Mouse (Mus musculus) regulatory T cell (primary cell): ENCODE results near the gene Nos2.

Source experiments
- in situ Hi-C: fragments of 300-600 bp; cut with MboI, MseI; formaldehyde crosslinking; loops from one replicate; pipeline ENCODE4 v1.15.1; 2025; ENCODE audit warnings: high pct_unique_total_duplicates

Gene Nos2

DNA sequence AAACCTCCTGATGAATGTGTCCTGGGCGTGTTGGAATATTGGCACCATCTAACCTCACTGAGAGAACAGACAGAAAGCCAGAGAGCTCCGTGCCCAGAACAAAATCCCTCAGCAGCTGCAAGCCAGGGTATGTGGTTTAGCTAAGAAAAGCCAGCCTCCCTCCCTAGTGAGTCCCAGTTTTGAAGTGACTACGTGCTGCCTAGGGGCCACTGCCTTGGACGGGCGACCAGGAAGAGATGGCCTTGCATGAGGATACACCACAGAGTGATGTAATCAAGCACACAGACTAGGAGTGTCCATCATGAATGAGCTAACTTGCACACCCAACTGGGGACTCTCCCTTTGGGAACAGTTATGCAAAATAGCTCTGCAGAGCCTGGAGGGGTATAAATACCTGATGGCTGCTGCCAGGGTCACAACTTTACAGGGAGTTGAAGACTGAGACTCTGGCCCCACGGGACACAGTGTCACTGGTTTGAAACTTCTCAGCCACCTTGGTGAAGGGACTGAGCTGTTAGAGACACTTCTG, at the start of gene Nos2:
Nos2 (plus strand) TSS at position 377 of the 529 bp plus-strand sequence.
- in situ Hi-C loops: no loop called here

DNA sequence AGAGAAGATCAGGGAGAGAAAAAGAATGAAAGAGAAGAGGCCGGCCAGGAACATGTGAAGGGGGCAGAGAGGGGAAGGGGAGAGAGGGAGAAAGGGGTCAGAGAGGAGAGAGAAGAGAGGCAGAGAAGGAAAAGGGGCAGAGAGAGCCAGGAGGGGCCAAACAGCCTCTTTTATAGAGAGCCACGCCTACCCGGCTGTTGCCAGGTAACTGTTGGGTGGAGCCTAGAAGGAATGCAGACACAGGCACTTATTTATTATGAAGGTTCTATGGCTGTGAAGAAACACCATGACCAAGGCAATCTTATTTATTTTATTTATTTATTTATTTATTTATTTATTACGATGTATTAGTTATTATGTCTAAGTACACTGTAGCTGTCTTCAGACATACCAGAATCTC, 49.7 kb upstream of the Nos2 start:
- in situ Hi-C loops: no loop called here

DNA sequence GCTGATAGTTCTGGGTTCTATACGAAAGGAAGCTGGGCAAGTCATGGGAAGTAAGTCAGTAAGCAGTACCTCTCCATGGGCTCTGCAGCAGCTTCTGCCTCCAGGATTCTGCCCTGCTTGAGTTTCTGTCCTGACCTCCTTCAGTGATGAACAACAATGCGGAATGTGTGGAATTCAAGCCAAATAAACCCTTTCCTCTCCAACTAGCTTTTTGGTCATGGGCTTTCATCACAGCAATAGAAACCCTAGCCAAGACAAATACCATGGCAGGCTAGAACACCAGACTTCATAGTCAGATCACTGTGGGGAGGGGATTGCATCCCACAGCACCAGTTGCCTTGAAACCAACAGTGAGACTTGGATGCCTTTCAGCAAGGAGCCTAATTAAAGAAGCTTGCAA, 47.8 kb upstream of the Nos2 start:
- in situ Hi-C loops: no loop called here

DNA sequence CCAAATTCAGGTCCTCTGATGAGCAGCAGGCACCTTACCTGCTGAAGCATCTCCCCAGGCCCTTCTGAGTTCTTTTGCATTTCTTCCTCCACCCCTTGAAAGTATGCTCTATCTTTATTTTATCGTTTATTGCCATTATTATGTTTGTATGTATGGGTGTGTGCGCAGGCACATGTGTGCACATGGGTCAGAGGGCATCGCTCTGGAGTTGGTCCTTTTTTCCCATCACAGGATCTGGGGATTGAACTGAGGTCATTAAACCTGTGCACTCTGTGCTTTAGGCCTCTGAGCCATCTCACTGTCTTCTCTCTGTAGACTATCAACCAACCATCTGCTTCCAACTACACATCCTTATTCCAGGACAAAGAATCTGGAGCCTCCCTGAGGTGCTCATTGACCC, 40.9 kb upstream of the Nos2 start:
- in situ Hi-C loops: no loop called here

DNA sequence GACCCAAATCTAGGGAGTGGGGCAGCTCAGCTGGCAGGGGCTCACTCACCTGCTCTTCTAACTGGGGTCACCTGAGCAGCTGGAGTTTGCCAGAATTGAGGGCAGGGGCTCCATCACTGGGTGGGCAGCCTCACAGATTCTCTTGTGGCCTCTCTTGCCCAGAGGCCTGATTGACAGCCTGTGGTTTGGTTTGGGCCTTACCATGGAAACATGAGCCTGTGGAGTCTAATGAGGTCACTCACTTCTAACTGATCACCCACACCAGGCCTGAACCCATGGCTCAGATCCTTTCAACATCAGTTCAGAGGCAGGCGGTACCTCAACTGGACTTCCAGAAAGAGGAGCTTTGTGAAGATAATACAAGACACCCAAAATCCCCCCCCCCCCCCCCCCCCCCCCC, 33.9 kb upstream of the Nos2 start:
- in situ Hi-C loops: no loop called here

DNA sequence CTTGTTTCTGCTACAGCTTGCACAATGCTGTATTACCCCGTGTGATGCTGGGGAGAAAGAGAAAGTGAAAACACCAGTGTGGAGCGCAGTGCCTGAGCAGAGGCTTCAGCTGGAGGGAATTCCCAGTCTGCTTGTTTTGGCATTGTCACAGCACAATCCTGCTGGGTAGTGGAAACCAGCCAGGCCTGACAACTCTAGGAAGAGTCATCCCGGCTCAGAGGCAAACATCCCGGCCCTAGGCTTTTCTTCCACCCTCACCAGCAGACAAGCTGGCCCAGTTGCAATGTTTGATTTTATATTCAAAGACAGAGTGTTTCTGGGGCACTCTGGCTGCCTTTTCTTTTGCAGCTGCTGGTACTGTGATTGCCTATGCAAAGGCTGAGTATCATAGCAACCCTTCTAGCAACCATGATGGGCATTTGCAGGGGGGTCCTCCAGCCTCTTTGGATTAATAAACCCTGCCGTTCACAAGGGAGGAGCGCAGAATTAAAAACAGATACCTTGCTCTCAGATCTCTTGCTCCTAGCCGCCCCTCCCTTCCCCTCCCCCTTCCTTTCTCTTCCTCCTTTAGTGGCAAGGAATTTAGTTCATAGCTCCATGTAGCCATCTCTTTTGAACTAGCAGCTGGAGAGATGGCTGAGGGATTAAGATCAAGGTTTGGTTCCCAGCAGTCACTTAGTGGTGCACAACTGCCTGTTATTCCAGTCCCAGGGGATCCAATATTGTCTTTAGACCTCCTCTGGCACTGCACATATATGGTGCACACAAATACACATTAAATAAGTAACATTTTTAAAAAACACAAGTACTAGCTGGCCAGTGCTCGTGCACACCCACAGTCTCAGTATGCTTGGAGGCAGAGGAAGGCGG, 33.2 kb upstream of the Nos2 start:
- in situ Hi-C loops: no loop called here

DNA sequence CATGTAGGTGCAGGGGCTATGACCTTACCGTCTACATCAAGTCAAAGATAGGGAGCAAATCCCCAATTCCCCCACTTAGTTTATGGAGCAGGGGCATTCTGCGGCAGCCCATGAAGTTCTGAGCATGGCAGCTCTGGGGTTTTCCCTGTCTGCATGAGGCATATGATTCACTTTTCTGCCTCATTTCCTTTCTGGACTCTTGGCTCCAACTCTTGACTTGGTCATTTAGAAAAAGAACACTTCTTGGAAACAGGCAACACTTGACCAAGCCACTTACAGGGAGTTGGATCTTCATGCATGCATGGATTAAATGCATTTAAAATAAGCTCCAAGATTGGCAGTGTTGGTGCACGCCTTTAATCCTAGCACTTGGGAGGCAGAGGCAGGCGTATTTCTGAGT, 31.4 kb upstream of the Nos2 start:
- in situ Hi-C loops: no loop called here

DNA sequence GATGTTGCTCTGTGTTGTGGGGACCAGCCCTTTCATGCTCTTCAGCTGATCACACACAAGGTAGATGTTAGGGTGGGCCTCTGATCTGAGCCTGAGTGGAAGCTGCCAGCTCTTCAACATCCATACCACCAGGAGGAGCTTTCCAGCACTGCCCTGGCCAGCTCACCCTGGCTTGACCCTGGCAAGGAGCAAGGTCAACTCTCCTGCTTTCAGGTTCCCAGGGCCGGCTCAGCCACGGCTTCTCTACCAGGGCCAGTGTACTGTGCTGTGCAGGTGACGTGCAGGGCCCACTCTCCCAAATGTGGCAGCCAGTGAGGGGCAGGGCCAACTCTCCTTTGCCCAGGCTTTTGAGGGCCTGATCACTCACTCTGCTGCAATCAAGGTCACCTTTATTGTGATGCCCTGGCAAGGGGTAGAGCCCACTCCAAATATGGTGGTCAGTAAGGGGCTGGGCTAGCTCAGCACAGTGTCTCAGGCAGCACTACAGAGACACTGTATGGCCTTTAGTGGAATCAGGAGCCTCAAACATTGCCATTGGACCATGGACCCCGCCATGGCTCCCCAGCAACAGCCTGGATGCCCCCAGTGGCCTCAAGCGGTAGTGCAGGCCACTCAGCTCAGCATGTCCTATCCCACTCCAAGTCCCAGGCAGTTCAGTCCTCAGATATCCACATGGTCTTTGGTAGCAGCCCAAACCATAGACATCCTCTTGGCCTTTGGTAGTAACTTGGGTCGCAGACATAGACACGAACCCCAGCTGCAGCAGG, 24.0 kb upstream of the Nos2 start:
- in situ Hi-C loops: loop anchor here (5.0 kb wide), 1 partner anchor 34 kb away; no protein-coding TSS in a partner anchor

DNA sequence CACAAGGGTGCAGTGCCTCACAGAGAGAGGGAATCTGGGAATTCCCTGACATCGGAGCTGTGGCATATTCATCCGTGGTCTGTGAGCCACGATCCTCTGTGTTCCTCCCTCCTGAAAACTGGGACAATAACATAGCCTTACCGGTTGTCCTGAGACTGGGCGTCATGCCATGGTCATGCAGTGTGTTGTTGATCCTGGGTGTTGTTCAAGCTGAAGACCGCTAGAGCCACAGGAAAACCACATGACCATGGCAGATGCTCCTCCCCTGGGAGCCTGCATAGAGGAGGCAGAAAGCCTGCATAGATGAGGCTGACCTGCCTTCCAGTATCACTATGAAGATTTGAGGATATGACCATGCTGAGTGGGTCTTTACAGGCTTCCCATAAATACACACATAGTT, 5.1 kb upstream of the Nos2 start:
- in situ Hi-C loops: no loop called here

DNA sequence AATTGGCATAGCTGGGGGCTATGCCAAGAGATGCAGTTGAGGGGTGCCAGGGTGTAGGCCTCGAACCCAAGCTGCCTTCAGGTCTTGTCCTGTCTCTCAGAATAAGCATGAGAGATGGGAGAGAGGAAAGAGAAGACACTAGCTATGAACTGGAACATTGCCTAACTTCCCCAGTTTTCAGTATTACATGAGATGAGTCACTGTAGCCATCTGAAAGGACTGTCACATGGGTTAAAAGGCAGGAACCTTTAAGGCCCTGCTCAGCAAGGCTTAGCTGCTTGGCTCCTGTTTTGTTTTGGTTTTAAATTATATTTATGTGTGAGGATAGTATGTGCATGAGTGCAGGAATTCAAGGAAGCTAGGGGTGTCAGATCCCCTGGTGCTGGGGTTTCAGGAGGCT, 4.2 kb upstream of the Nos2 start:
- in situ Hi-C loops: no loop called here

DNA sequence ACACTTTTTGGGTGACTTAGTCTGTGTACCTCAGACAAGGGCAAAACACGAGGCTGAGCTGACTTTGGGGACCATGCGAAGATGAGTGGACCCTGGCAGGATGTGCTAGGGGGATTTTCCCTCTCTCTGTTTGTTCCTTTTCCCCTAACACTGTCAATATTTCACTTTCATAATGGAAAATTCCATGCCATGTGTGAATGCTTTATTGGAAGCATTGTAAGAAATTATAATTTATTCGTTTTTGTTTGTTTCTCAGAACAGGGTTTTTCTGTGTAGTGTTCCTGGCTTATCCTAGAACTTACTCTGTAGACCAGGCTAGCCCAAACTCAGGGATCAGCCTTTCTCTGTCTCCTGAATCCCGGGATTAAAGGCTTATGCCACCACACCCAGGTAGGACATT, 842 bp upstream of the Nos2 start:
- in situ Hi-C loops: no loop called here

DNA sequence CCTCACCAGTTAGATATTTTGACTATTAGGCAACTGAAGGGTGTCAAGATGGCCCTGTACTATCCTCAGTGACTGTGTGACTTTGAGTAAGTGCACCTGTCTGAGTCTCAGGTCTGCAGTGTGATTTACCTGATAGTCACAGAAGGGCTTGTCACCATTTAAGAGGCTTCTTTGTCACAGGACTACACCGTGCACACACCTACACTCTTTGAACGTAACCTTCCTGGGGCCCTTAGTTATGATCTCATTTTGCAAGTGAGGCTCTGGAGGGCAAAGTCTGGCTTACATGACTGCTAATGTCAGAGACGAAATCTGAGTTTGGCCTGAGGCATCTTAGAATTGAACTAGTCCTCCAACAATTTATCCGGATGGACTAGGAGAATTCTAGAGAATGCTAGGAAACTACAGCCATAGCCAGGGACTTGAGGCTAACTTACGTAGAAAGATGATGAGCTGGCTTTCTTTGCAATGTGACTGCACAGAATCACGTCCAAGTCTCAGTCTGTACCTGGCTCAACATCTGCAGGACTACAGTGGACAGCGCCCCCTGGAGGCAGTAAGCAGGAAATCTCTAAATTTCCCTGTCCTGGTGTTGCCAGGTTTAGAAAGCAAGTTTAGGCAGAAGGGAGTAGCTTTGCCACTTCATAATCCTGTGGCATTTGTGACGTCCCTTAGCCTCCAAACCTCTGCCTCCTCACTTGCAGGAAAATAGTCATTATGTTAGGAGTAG, 2.3 kb downstream of the Nos2 start:
- in situ Hi-C loops: no loop called here

DNA sequence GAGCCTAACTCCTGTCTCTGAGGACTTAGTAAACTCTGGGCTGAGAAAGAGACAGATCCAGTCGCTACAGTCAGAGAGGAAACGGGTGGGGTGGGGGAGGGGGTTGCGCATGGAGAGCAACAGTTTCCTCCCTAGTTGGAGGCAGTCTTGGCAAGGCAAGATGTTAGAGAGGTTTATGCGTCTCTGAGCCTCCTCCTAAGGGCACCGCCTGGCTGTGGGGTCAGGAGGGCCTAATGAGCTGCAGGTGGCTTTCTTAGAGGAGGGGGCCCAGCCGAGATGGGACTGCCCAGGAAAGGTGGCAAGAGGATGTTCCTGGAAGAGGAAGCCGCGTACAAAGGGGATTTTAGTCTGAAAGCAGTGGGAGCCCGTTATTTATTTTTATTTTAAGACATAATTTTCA, 3.5 kb downstream of the Nos2 start:
- in situ Hi-C loops: no loop called here

DNA sequence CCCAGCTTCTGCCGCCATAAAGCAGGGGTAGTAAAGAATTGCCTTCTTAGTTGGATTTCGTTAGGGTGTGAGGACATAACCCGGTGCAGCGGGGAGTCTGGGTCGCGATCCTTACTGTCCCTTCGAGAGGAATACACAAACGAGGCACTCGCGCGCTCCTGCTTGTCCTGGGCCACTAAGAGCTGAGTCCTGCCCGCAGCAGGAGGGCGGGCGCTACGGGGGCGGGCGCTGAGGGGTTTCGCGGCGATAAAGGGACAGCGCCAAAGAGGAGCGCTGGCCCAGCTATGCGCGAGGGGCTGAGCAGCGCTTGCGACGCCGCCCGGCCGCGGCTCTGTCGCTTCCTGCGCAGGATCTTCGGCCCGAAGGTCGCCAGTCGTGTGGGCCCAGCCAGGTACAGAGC, 4.3 kb downstream of the Nos2 start:
- in situ Hi-C loops: no loop called here

DNA sequence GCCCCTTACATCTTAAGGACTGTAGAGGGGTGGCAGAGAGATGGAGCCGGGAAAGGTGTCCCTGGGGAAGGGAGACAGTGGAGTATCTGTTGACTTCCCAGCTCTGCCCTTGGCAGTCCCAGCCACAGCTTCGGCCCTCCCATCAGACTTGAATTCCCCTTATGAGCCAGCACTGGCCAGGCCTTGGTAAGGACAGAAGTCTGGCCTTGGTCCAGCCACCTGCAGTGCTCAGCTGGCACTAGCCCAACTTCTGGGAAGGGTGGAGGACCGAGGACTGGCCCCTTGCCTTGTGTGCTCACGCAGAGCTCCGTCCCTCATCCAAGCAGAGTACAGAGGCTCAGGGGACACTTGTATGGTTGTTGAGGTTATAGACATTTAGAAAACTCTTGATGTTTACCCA, 8.8 kb downstream of the Nos2 start:
- in situ Hi-C loops: no loop called here

DNA sequence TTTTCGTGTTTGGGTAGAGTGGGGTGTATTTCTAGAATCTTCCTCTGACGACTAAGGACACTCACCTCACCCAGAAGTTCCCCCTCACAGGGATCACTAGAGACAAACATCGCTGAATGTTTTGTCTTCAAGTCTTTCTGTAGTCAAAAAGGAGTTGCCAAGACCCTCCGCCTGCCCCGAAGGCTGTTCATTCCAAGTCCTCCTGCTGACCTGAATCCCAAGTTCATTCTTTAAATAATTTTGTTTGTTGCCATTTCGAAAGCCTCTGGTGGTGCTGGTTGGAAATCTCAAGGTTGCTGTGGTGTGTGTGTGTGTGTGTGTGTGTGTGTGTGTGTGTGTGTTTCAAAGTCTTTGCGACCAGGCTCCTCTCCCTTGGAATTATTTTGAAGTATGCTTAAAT, 13.7 kb downstream of the Nos2 start:
- in situ Hi-C loops: loop anchor here (10.0 kb wide), 1 partner anchor 350 kb away; no protein-coding TSS in a partner anchor

DNA sequence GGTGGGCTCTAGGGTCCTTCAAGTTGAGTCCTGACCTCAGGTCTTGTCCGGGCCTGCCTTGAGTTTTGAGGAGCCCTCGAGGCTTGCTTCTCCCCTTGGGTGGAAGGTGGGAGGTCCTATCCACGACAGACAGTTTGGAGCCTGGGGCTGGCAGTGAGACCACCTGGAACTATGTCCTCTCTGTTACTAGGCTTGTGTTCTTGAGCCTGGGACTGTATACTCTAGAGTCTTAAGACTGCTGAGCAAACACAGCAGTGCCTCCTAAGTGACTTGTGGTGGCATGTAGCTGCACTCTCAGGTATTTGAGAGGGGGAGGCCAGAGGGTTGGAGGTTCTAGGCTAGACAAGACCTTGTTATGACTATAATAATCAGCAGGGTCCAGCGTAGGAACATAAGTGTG, 14.1 kb downstream of the Nos2 start:
- in situ Hi-C loops: loop anchor here (10.0 kb wide), 1 partner anchor 350 kb away; no protein-coding TSS in a partner anchor

DNA sequence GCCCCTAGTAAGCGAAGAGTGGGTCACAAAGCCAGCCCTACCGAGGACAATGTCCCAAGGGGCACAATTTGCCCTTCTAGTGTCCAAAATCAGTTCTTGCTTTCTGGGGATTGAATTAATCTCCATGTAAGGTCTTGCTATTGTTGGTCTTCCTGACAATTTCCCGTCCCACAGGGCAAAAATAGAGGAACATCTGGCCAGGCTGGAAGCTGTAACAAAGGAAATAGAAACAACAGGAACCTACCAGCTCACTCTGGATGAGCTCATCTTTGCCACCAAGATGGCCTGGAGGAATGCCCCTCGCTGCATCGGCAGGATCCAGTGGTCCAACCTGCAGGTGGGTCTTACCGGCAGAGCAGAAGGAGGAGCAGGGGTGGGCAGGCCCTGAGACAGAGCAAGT, 14.6 kb downstream of the Nos2 start:
- in situ Hi-C loops: loop anchor here (10.0 kb wide), 1 partner anchor 350 kb away; no protein-coding TSS in a partner anchor

DNA sequence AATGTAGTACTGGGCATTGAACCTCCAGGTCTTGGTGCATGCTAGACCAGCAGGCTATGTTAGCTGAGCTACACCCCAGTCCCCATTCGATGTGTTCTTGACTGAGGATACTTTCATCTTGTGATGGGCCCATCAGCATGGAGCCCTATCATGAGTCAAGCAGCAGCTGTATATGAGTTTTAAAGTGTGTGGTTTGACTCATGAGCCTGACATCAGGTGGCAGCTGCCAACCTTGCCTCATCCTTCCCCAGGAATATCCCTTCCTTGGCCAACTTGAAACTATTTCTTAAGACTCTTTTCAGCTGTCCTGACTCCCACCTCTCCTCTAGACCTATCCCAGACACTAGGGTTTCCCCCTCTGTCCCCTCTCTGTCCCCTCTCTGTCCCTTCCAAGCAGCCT, 22.5 kb downstream of the Nos2 start:
- in situ Hi-C loops: no loop called here

DNA sequence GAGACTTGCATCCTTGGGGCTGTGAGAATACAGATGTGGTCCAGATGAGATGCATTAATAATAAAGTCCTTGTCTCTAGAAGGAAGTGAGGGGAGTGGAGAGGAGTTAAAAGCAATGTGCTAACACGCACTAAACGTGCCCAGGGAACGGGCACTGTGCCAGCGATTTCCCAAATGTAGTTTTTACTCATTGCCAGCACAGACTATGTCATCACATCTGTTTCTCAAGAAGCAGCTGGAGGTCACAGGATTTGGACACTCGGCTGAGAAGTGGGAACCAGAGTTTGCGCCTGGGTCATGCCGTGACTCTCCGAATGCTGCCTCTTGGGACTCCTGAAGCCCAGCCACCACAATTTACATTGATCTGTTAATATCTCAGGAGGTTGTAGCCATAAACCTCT, 29.8 kb downstream of the Nos2 start:
- in situ Hi-C loops: no loop called here

DNA sequence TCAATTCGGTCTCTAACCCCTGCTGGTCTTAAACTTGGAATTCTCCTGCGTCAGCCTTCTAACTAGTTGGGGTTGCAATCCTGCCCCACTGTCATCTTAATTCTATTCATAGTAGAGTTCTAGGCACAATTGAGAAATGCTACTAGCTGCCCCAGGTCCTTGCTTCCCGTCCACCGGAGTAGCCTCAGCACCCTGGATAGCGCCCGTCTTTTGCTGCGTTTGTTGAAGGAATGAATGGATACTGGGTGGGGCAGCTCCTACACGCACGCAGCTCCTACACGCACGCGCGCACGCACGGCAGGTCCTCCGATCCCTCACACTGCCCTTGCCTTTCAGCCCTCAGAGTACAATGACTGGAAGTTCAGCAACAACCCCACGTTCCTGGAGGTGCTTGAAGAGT, 31.9 kb downstream of the Nos2 start:
- in situ Hi-C loops: no loop called here

DNA sequence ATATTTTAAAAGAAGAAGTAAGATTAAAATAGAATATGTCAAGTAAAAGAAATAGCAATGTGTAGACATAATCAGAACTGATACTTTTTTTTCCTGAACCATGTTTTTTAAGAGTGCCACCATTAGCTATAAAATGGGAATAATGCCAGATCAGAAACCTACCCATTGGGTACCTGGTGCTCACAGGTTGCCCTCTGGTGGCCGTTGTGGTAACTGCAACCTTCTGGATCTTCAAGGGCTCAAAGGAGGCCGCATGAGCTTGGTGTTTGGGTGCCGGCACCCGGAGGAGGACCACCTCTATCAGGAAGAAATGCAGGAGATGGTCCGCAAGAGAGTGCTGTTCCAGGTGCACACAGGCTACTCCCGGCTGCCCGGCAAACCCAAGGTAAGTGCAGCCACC, 35.7 kb downstream of the Nos2 start:
- in situ Hi-C loops: loop anchor here (5.0 kb wide), 1 partner anchor 114 kb away; no protein-coding TSS in a partner anchor
